Mouse (Mus musculus): ENCODE measurements around the gene Gm28230.

Gm28230 gene

GRCm38 (mm10) chr2:74703317-74703716, 23.2 kb upstream of the Gm28230 start:
- intact Hi-C loops (cut with DNase I) = loop anchor here (5.0 kb wide), 3 partner anchors 259 to 884 kb away; no protein-coding TSS in a partner anchor

GRCm38 (mm10) chr2:74703720-74704392, 22.7 kb upstream of the Gm28230 start:
- intact Hi-C loops (cut with DNase I) = loop anchor here (2.0 to 5.0 kb wide), 4 partner anchors 258 to 883 kb away; no protein-coding TSS in a partner anchor

GRCm38 (mm10) chr2:74704393-74704998, 22.0 kb upstream of the Gm28230 start, which contains the start of gene Hoxd8:
Gene Hoxd8 (plus strand): TSS chr2:74704615.
- intact Hi-C loops (cut with DNase I) = loop anchor here (2.0 to 5.0 kb wide), 4 partner anchors 258 to 883 kb away; no protein-coding TSS in a partner anchor

DNA sequence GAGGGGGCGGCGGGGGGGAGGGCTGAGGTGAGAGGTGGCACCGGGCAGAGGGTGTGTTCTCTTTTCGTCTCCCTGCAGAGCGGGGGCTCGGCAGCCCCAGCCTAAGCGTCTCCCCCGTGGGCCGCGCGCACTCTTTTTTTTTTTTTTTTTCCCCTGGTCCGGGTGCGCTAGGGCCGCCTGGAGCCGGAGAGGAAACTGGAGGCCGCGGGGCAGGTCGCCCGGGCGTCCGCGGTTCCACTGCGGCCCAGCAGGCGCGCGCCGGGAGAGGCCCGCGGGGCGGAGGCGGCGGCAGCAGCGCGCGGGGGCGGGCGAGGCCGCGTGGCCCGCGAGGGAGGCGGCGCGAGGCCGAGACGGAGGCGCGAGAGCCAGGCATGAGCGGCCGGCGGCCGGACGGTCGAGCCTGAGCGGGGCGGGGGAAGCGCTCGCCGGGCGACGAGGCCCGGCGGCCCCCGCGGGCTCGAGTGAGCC, 21.5 kb upstream of the Gm28230 start:
- intact Hi-C loops (cut with DNase I) = loop anchor here (2.0 to 5.0 kb wide), 4 partner anchors 257 to 882 kb away; no protein-coding TSS in a partner anchor

DNA sequence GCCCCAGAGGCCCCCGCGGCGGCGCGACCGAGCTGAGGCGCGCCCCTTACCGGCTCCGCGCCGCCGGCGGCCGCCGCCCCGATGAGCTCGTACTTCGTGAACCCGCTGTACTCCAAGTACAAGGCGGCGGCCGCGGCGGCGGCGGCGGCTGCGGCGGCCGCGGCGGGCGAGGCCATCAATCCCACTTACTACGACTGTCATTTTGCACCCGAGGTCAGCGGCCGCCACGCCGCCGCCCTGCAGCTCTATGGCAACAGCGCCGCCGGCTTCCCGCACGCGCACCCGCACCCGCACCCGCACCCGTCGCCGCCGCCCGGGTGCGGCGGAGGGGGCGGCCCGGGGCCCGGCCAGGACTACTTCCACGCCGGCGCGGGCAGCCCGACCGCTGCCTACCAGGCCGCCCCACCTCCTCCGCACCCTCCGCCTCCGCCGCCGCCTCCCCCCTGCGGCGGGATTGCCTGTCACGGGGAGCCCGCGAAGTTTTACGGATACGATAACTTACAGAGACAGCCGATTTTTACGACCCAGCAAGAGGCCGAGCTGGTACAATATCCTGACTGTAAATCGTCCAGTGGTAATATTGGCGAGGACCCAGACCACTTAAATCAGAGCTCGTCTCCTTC, 20.9 kb upstream of the Gm28230 start:
- intact Hi-C loops (cut with DNase I) = loop anchor here (2.0 kb wide), 1 partner anchor 433 kb away; no protein-coding TSS in a partner anchor

DNA sequence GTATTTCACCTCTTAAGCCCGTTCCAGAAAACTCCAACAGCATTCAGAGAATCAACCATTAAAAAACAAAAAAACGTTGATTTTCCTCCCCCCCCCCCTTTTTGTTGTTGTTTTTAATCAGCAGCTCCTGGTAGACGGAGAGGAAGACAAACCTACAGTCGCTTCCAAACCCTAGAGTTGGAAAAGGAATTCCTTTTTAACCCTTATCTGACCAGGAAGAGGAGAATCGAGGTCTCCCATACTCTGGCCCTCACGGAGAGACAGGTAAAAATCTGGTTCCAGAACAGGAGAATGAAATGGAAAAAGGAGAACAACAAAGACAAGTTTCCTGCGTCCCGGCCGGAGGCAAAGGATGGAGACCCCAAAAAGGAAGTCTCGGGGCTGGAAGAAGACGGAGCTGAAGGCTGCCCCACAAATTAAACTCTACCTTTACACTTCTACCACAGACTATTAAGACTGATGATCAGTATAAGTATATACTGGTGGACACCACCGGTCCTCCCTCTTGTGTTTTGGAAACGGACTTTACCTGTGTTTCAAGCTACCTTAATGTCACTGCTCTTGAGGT, 20.1 kb upstream of the Gm28230 start:
- intact Hi-C loops (cut with DNase I) = no loop called here

GRCm38 (mm10) chr2:74707599-74707998, 18.9 kb upstream of the Gm28230 start:
- intact Hi-C loops (cut with DNase I) = no loop called here

DNA sequence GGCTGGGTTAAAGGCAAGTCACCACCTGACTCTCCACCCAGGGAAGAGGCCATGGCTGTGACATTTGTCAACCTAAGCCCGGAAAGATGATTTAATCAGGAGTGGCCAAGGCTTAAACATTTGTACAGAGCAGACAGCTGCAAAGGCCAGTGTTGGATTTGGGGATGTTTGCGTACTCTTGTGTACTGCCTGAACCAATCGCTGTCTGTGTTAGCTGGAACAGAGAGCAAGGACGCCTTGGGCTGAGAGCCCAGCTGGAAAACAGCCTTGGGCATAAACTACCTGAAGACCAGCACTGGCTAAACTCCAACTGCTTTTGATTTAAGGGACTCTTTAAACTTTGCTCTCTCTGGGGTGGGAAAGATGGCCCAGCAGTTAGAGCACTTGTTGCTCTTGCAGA, 17.9 kb upstream of the Gm28230 start:
- intact Hi-C loops (cut with DNase I) = no loop called here

DNA sequence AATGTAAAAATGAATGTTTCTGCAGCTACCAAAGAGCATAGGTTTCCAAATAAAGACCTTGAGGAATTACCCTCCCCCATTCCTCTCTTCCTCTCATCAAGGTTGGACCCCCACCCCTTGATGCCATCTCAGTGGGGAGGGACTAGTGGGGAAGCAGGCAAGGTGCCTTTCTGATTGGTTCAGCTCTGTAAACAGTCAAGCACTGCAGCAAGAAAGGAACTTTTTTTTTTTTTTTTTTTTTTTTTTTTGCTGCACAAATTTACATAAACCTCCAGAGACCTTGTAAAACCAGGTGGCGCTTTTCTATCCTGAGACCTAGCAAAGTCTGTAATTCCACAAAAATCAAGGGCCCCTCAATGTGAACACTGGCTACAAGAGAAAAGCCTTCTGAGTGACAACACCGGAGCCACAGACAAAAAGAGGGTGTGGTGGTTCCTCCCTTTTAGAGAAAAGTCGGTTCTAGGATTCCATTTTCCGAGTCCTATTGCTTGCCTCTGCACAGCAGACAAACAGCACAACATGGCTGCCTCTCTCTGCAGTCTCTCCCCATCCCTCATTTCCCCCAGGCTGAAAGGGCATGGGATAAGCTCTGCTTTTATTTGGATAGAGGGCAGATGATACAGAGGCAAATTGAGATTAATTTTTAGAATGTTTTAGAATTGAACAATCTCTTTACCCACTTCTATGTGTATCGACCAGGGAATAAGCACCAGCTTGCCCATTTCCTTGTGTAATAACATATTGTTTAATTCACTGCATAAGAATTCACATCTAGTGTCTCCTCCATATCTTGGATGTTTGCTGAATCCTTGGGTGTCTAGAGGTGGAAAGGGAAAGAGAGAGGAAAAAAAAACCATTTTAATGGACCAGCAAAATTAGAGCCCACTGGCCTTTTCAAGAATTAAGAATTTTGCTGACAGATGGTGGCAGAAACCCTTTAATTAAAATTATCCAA, 16.8 kb upstream of the Gm28230 start:
- intact Hi-C loops (cut with DNase I) = loop anchor here (10.0 kb wide), 1 partner anchor 115 kb away; the partner anchor contains the start of gene Mtx2

DNA sequence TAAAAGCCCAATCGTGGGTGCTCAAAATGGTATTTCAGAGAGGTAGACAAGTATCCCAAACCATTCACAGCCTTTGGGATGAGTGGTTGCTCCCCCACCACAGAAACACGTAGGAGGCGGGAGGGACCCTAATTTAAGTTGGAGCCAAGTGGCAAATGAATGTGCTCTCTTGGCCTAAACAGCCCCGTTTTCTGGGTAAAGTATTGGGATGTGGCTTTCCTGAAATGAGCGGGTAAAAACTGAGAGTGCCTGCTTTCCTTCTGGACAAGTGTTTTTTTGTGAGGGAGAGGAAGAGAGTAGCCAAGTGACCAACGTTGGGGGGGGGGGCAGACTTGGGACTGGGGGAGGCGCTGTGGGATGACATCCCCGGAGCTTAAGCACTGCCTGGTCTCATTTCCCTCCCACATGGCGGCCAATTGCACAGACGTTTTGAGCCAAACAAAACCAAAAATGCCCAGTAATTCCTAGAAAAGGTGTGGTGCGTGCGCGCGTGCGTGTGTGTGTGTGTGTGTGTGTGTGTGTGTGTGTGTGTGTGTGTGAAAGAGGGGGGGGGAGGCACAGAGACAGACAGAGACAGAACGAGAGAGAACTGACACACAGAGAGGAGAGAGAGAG, 15.5 kb upstream of the Gm28230 start:
- intact Hi-C loops (cut with DNase I) = loop anchor here (10.0 kb wide), 1 partner anchor 114 kb away; the partner anchor contains the start of gene Mtx2

- intact Hi-C loops (cut with DNase I) = loop anchor here (10.0 kb wide), 1 partner anchor 113 kb away; the partner anchor contains the start of gene Mtx2
These were observed 14.6 kb upstream of the Gm28230 start, which contains the start of the genes Hoxd3 and Hoxd4 for GRCm38 (mm10) chr2:74711721-74712621. Gene Hoxd3 (plus strand): TSS chr2:74711927. Gene Hoxd4 (plus strand): TSS chr2:74711929.

GRCm38 (mm10) chr2:74713239-74714150, 13.0 kb upstream of the Gm28230 start:
- intact Hi-C loops (cut with DNase I) = loop anchor here (10.0 kb wide), 1 partner anchor 111 kb away; the partner anchor contains the start of gene Mtx2

DNA sequence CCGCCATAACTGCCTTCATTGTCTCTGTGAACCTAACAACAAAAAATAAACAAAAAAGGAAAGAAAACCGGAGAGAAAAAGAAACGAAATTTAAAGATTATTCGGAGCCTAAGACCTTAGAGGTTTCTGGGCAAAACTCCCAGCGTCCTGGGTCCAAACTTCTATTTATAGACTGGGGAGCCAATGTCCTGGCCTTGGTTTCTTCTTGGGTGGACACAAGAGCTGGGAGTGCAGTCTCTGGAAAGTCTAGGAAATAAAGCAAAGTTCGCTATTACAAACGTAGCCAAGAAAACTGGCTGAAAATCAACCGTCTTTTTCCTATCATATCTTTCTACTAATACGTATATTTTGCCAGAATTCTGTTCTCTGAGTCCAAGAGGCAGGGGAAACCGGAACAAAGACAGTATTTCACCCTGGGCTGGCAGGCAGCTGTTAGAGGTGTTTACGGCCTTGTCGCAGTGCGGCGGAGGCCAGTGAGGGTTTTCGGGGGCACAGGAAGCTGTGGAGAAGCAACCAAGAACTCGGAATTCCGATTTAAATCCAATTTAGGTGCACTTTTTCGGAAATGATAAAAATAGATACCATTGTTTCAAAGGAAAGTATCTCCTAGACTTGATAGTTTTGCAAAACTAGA, 12.3 kb upstream of the Gm28230 start:
- intact Hi-C loops (cut with DNase I) = loop anchor here (10.0 kb wide), 1 partner anchor 111 kb away; the partner anchor contains the start of gene Mtx2

DNA sequence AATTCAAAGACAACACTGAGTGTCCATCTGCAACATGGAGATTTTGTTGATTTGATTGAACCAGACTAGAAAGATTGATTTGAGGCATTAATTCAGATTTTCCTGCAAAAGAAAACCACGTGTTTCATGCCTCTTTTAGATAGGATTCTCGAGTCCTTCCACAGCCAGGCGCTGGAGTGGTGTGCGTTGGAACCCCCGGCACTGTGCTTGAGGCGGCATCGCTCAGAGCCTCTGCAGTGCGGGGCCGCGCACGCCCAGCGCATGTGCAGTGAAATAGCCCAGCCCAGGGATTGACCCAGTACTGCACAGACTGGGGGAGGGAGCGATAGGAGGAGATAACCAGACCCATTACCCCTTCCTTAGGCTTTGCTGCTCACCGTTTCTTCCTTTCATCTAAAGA, 11.6 kb upstream of the Gm28230 start:
- intact Hi-C loops (cut with DNase I) = loop anchor here (1.0 to 10.0 kb wide), 3 partner anchors 110 to 422 kb away; partner anchors contain the start of gene Mtx2

DNA sequence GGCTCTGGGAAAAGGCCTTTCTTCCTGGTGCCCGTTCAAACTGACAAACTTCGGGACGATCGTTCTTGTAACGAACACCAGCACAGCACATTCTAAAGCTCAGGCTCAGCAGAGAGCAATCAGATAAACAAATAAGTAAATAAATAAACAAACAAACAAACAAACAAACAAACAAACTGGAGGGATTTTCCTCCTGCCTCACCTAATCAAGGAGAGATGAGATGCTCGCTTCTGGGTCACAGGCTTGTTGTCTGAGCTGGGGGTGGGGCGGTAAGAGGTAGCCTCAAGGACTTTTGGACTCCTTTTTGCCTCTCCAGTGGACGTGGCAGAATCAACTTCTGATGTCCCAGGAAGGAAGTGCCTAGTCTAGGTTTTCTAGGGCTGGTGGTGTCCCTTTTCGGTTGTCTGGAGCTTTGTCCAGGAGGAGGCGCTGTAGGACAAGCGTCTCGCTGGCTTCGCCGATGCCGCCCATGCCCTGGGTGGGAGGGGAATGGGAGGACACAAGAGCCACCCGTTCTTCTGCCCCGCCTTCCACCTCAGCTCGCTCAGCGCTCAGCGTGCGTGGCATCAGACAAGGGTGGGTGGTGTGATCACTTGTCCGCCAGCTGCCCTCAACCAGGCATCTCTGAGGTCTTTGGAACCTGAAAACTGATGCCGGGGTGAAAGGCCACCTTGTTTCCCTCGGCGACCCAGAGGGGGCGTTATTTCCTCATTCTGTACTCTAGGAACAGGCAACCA, 10.9 kb upstream of the Gm28230 start:
- intact Hi-C loops (cut with DNase I) = loop anchor here (1.0 to 10.0 kb wide), 4 partner anchors 109 to 422 kb away; partner anchors contain the start of gene Mtx2

DNA sequence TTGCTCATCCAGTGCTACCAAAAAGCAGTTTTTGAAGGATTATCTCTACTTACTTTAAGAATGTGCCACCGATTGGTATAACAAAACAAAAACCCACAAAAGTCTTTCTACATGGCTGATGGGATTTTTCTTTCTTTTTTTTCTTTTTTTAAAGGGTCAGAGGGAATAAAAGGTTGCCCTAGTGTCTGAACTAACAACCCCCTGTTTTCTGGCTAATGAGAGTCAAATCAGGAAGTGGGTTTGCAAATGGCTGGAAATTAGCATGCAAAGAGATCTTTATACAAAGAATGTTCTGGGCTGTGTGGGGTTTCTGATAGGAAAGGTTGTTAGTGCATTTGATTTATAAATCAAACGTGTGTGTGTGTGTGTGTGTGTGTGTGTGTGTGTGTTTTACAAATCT, 6.1 kb upstream of the Gm28230 start:
- intact Hi-C loops (cut with DNase I) = no loop called here
